Mouse (Mus musculus) liver, postnatal 0 days (tissue): Measurements from ENCODE around the gene Scn1b. TPM values are rescaled to one million over a fixed set of nuclear protein-coding genes. Genes with fewer than 3 reads are reported as not detected.

Source experiments
- ATAC-seq: fragments of 200-750 bp; cut with Nextera tagmentation; 2 replicates; pipeline ENCODE4 v1.8.0; 2017; ENCODE audit warnings: mild to moderate bottlenecking, moderate library complexity
- DNase-seq: peaks from one replicate; pipeline ENCODE4 v3.0.0-alpha.2; 2016
- H3K27ac ChIP-seq: fragments of 300-500 bp; sonication (generic); 2 replicates; pipeline ENCODE4 v1.5.1; 2014; ENCODE audit warnings: antibody characterized with exemption, moderate library complexity, mild to moderate bottlenecking, low read depth
- H3K27me3 ChIP-seq: fragments of 300-500 bp; sonication (generic); 2 replicates; pipeline ENCODE4 v1.6.1; 2014; ENCODE audit warnings: low read length, control low read depth, mixed read lengths; ENCODE audit not compliant: insufficient read depth
- H3K36me3 ChIP-seq: fragments of 300-500 bp; sonication (generic); replicated peaks from 2 replicates; pipeline ENCODE4 v1.6.1; 2014; ENCODE audit warnings: mild to moderate bottlenecking, control low read depth, low read length, moderate library complexity, mixed read lengths; ENCODE audit not compliant: insufficient read depth
- H3K4me1 ChIP-seq: fragments of 300-500 bp; sonication (generic); 2 replicates; pipeline ENCODE4 v1.6.1; 2014; ENCODE audit warnings: antibody characterized with exemption, mild to moderate bottlenecking, control low read depth; ENCODE audit not compliant: insufficient read depth
- H3K4me2 ChIP-seq: fragments of 300-500 bp; sonication (generic); 2 replicates; pipeline ENCODE4 v1.6.1; 2014; ENCODE audit warnings: low read depth, mild to moderate bottlenecking, low read length, moderate library complexity, mixed read lengths
- H3K4me3 ChIP-seq: fragments of 300-500 bp; sonication (generic); 2 replicates; pipeline ENCODE4 v1.5.1; 2014; ENCODE audit warnings: low read depth, low read length
- H3K9ac ChIP-seq: fragments of 300-500 bp; sonication (generic); replicated peaks from 2 replicates; pipeline ENCODE4 v1.6.1; 2014; ENCODE audit warnings: mild to moderate bottlenecking, moderate library complexity
- H3K9me3 ChIP-seq: fragments of 300-500 bp; sonication (generic); 2 replicates; pipeline ENCODE4 v1.6.1; 2016; ENCODE audit warnings: mild to moderate bottlenecking, control low read depth, low read length, mixed read lengths
- CTCF ChIP-seq: sonication (generic); IDR thresholded peaks from 2 replicates; pipeline ENCODE4 v1.5.1; 2016; ENCODE audit warnings: antibody characterized with exemption, low read depth
- EP300 ChIP-seq: IDR thresholded peaks from 2 replicates; pipeline ENCODE4 v1.6.1; 2016; ENCODE audit warnings: antibody characterized with exemption, low read depth, mild to moderate bottlenecking
- WGBS: fragments of 180-500 bp; shearing (Covaris S2); extraction: QIAGEN DNeasy Blood & Tissue Kit; methylation state at CpG from one replicate; pipeline ENCODE4 v1.1.7; 2014; ENCODE audit not compliant: insufficient replicate concordance; 5-methylcytosine and 5-hydroxymethylcytosine counted together
- polyA plus RNA-seq: library from polyadenylated mRNA; unstranded; fragments of >200 nt; fragmentation: Nextera tagmentation; extraction: Ambion mirVana; gene quantifications from 2 replicates; pipeline ENCODE4 v1.2.1, GENCODE M21; 2015

Scn1b gene
- polyA plus RNA-seq, 1 experiment from 2014 or later, result 2.8 TPM

DNA sequence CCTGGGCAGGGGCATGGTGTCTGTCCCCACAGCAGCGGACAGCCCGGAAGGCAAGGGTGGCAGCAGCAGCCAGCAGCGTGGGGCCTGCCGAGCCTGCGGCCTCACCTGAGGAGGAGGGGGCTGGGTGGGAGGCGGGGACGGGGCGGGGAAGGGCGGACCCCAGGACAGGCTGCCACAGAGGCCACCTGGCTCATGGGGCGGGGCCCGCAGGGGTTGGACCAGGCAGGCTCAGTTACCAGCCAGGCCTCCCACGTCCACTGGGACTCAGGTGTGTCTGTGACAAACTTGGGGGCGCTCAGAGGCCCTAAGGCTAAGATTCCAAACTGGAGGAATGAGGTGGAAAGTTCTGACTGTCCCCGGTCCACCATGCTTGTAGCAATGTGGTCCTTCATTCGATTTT, 11.6 kb downstream of the Scn1b start, which contains the start of gene Hpn:
Gene Hpn, minus strand, starts transcription at position 109 of the 400 bp plus-strand sequence.
- WGBS, result 36% methylated on average over 11 of the region's 15 CpGs
- DNase-seq (peak; percentile 82), ATAC-seq (peak; percentile 90)
- H3K36me3 ChIP-seq, result no peaks in the 10 kb centered on the region
- no peaks in the 10 kb centered on the region for H3K27me3 ChIP-seq
- TF ChIP-seq CTCF (no peak), EP300 (no peak)
- H3K9ac ChIP-seq, result peak within 1 kb of the TSS; percentile 65
- H3K4me2 ChIP-seq, result peak within 1 kb of the TSS; percentile 69
- H3K4me1 ChIP-seq, result peaks cover 27% of the 10 kb centered on the region
- H3K27ac ChIP-seq, result peak within 1 kb of the TSS; percentile 92
- peak within 1 kb of the TSS; percentile 43 for H3K4me3 ChIP-seq
- no peaks in the 10 kb centered on the region for H3K9me3 ChIP-seq

DNA sequence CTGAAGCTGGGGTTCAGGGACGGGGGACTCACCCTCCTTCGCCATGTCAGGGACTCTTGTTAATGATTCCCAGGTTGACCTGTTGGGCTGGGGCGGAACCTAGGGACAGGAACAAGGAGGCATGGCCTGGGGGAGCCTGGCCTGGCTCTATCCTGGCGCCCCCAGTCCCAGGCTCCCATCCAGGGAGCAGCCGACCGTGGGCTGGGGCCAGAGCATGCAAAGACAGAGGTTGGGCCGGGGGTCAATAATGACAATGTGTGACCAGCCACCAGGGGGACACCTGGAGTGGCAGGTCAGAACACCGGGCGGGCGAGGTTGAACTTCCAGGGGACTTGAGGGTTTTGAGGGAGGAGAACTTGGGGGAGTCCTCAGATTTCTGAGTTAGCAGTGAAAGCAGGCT, 12.2 kb downstream of the Scn1b start:
- H3K4me1 ChIP-seq, result peaks cover 30% of the 10 kb centered on the region
- TF ChIP-seq CTCF (peak; percentile 42), EP300 (no peak)
- H3K9me3 ChIP-seq, result no peaks in the 10 kb centered on the region
- no peaks in the 10 kb centered on the region for H3K27me3 ChIP-seq
- 55% methylated on average over 10 of the region's 10 CpGs for WGBS
- peak overlapping the region; percentile 43 for H3K4me3 ChIP-seq
- peak overlapping the region; percentile 69 for H3K4me2 ChIP-seq
- peak overlapping the region; percentile 65 for H3K9ac ChIP-seq
- peak; percentile 56 for DNase-seq
- H3K27ac ChIP-seq, result peak overlapping the region; percentile 92
- ATAC-seq, result peak; percentile 26
- H3K36me3 ChIP-seq, result no peaks in the 10 kb centered on the region

DNA sequence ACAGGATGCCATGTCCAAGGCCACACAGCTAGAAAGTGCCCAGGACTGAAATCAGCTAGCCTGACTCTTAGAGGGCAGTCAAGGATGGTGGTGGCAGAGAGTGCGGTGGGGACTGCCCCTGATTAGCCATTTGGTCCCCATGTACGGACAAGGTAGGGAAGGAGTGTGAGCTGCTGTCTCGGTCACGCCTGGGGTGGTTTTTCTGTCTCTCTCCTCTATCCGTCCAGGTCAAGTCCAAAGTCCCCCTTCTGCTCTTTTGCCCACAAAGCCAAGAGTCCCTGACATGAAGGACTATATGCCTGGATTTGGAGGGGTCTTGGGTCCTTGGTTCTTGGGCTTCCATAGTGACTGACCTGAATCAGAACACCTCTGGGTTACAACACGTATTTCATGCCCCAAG, 13.0 kb downstream of the Scn1b start:
- DNase-seq (no peak), ATAC-seq (no peak)
- Histone ChIP-seq H3K27ac (peak overlapping the region; percentile 92), H3K4me3 (peak overlapping the region; percentile 43), H3K9ac (peak overlapping the region; percentile 65), H3K36me3 (no peaks in the 10 kb centered on the region), H3K4me2 (peak overlapping the region; percentile 69), H3K9me3 (no peaks in the 10 kb centered on the region), H3K27me3 (no peaks in the 10 kb centered on the region), H3K4me1 (peaks cover 33% of the 10 kb centered on the region)
- 60% methylated on average over 6 of the region's 6 CpGs for WGBS
- no peak for TF ChIP-seq CTCF
- TF ChIP-seq EP300, result no peak

DNA sequence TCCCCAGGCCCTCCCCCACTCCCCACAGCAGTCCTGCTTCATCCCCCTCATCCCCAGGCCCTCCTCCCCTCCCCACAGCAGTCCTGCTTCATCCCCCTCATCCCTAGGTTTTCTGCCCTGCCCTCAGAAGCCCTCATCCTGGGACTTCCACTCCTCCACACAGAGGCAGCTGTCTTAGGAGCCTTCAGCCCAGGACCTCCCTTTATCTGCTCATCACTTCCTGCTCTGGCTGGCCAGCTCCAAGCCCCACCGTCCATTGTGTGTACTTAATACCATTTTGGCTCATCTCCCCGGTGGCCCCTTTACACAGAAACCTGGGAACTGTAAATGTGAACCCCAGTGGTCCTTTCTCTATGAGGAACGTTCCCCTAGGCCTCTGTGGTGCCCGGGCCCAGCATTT, 14.8 kb downstream of the Scn1b start:
- Histone ChIP-seq H3K4me1 (peaks cover 35% of the 10 kb centered on the region), H3K4me3 (no peak overlapping the region), H3K9ac (0 out of 2 replicates have a peak overlapping the region, but pooled peaks have one; percentile 11), H3K27me3 (no peaks in the 10 kb centered on the region), H3K36me3 (no peaks in the 10 kb centered on the region; the same call in 1 of the 2 replicates), H3K27ac (no peak overlapping the region), H3K4me2 (peak overlapping the region; percentile 69), H3K9me3 (no peaks in the 10 kb centered on the region)
- no peak for TF ChIP-seq CTCF
- no peak for DNase-seq
- WGBS, result 27% methylated on average over 4 of the region's 4 CpGs
- ATAC-seq, result no peak

DNA sequence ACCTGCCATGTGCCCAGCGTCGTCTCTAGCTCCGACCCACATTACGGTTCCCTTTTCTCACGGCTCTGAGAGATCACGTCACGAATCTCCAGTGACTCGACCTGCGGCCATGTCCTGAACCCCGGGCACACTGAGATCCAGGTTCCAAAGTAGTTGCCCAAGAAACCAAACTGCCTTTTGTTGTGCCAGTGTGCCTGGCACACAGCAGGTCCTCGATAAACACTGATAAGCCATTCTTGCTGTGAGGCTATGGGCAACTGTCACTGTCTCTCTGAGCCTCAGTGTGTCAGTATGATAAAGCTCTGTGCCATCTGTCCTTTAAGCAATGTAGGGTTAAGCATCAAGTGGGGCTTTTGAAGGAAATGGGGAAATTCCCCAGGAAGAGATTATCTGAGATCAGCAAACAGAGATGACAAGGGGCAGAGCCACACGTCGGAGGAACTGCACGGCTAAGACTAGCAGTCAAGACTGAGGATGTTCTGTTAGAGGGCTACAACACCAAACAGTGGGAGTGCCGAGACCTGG, 15.9 kb downstream of the Scn1b start:
- 50% methylated on average over 15 of the region's 15 CpGs for WGBS
- H3K9ac ChIP-seq, result no peak overlapping the region
- no peaks in the 10 kb centered on the region; the same call in 1 of the 2 replicates for H3K36me3 ChIP-seq
- H3K27ac ChIP-seq, result 0 out of 2 replicates have a peak overlapping the region, but pooled peaks have one; percentile 29
- peaks cover 31% of the 10 kb centered on the region for H3K4me1 ChIP-seq
- H3K9me3 ChIP-seq, result no peaks in the 10 kb centered on the region
- ATAC-seq (no peak), DNase-seq (no peak)
- TF ChIP-seq CTCF (no peak), EP300 (no peak)
- peak overlapping the region; percentile 69; the same call in 1 of the 2 replicates for H3K4me2 ChIP-seq
- no peak overlapping the region for H3K4me3 ChIP-seq
- H3K27me3 ChIP-seq, result no peaks in the 10 kb centered on the region

DNA sequence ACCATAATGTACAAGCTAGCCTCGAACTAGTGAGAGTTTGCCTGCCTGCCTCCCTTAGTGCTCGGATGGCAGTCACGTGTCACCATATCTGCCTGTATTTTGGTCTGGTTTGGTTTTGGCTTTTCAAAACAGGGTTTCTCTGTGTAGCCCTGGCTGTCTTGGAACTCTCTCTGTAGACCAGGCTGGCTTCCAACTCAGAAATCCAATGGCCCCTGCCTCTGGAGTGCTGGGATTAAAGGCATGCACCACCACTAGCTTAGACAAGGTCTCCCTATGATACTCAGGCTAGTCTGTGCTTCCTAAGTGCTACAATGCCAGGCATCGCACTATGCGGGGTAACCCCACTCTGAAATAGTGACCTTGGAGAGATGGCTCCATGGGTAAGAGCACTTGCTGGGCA, 17.0 kb downstream of the Scn1b start:
- Histone ChIP-seq H3K9me3 (no peaks in the 10 kb centered on the region), H3K4me2 (no peak overlapping the region), H3K9ac (peak overlapping the region; percentile 21; the same call in 1 of the 2 replicates), H3K4me1 (peaks cover 28% of the 10 kb centered on the region), H3K27ac (no peak overlapping the region), H3K4me3 (no peak overlapping the region), H3K27me3 (no peaks in the 10 kb centered on the region), H3K36me3 (no peaks in the 10 kb centered on the region; the same call in 1 of the 2 replicates)
- ATAC-seq, result no peak
- 70% methylated on average over 5 of the region's 5 CpGs for WGBS
- TF ChIP-seq CTCF (no peak), EP300 (no peak)
- no peak for DNase-seq
